Mouse (Mus musculus): ENCODE measurements around the gene Gm28635. TPM values are rescaled to one million over a fixed set of nuclear protein-coding genes. Genes with fewer than 3 reads are reported as not detected.
"Not testable (repeated sequence)": the region's sequence is repeated elsewhere in the genome, so short reads cannot be mapped to it uniquely, and the experiment has no call there.

The Gm28635 gene
- polyA plus RNA-seq, 1 experiment from 2014 or later, result not detected

GRCm38 (mm10) chr2:84679016-84679415 is 1.2 kb upstream of the Gm28635 start, which contains the start of gene Tmx2:
Tmx2 (minus strand) TSS chr2:84679140.
- H3K4me3 ChIP-seq, result peak within 1 kb of the TSS; percentile 69
- H3K4me1 ChIP-seq, result peaks cover 16% of the 10 kb centered on the region
- H3K27me3 ChIP-seq, result no peaks in the 10 kb centered on the region
- no peak for ATAC-seq (ENCODE audit: insufficient number of reproducible peaks, low FRiP score, low TSS enrichment, low read depth)
- peak within 1 kb of the TSS; percentile 44; the same call in 1 of the 2 replicates for H3K27ac ChIP-seq
- peak within 1 kb of the TSS; percentile 74 for H3K4me2 ChIP-seq
- peaks cover 22% of the 10 kb centered on the region for H3K36me3 ChIP-seq
- 16% methylated on average over 8 of the region's 8 CpGs for WGBS
- peak within 1 kb of the TSS; percentile 67 for H3K9ac ChIP-seq
- H3K9me3 ChIP-seq, result no peaks in the 10 kb centered on the region

- H3K9me3 ChIP-seq, result no peaks in the 10 kb centered on the region
- H3K4me1 ChIP-seq, result peaks cover 16% of the 10 kb centered on the region
- peak overlapping the region; percentile 28; the same call in 1 of the 2 replicates for H3K9ac ChIP-seq
- H3K4me3 ChIP-seq, result peak overlapping the region; percentile 69
- peaks cover 36% of the 10 kb centered on the region for H3K36me3 ChIP-seq
- no peaks in the 10 kb centered on the region for H3K27me3 ChIP-seq
- peak overlapping the region; percentile 74 for H3K4me2 ChIP-seq
- no peak for ATAC-seq (ENCODE audit: insufficient number of reproducible peaks, low FRiP score, low TSS enrichment, low read depth)
- H3K27ac ChIP-seq, result peak overlapping the region; percentile 43; the same call in 1 of the 2 replicates
- WGBS, result 10% methylated on average over 22 of the region's 22 CpGs
These were observed 422 bp downstream of the Gm28635 start for GRCm38 (mm10) chr2:84677270-84677967.

GRCm38 (mm10) chr2:84671535-84671934 is 6.3 kb downstream of the Gm28635 start:
- H3K4me3 ChIP-seq; H3K4me2 ChIP-seq; H3K27me3 ChIP-seq; H3K27ac ChIP-seq; ATAC-seq (ENCODE audit: insufficient number of reproducible peaks, low FRiP score, low TSS enrichment, low read depth); H3K9me3 ChIP-seq; H3K9ac ChIP-seq: not testable (repeated sequence)
- 61% methylated on average over 4 of the region's 5 CpGs for WGBS
- Histone ChIP-seq H3K36me3 (peaks cover 45% of the 10 kb centered on the region), H3K4me1 (peaks cover 14% of the 10 kb centered on the region; the same call in 1 of the 2 replicates)

GRCm38 (mm10) chr2:84670569-84670933 is 7.3 kb downstream of the Gm28635 start, which contains the start of gene Selenoh:
Selenoh (minus strand) TSS chr2:84670770.
- Histone ChIP-seq H3K9me3 (no peaks in the 10 kb centered on the region), H3K27ac (peak within 1 kb of the TSS; percentile 91), H3K27me3 (no peaks in the 10 kb centered on the region), H3K4me3 (peak within 1 kb of the TSS; percentile 80), H3K36me3 (peaks cover 39% of the 10 kb centered on the region), H3K4me1 (peaks cover 14% of the 10 kb centered on the region; the same call in 1 of the 2 replicates), H3K9ac (peak within 1 kb of the TSS; percentile 83), H3K4me2 (peak within 1 kb of the TSS; percentile 63)
- under 1% methylated on average over 20 of the region's 20 CpGs for WGBS
- peak; percentile 93 for ATAC-seq (ENCODE audit: insufficient number of reproducible peaks, low FRiP score, low TSS enrichment, low read depth)

- Histone ChIP-seq H3K27ac (peak overlapping the region; percentile 91), H3K4me1 (peaks cover 14% of the 10 kb centered on the region; the same call in 1 of the 2 replicates), H3K4me2 (peak overlapping the region; percentile 63), H3K36me3 (peaks cover 33% of the 10 kb centered on the region), H3K27me3 (no peaks in the 10 kb centered on the region), H3K9ac (peak overlapping the region; percentile 83), H3K4me3 (peak overlapping the region; percentile 80), H3K9me3 (no peaks in the 10 kb centered on the region)
- WGBS, result 3% methylated on average over 39 of the region's 39 CpGs
- ATAC-seq (ENCODE audit: insufficient number of reproducible peaks, low FRiP score, low TSS enrichment, low read depth), result peak; percentile 72
These were observed 7.8 kb downstream of the Gm28635 start for GRCm38 (mm10) chr2:84669828-84670568.

DNA sequence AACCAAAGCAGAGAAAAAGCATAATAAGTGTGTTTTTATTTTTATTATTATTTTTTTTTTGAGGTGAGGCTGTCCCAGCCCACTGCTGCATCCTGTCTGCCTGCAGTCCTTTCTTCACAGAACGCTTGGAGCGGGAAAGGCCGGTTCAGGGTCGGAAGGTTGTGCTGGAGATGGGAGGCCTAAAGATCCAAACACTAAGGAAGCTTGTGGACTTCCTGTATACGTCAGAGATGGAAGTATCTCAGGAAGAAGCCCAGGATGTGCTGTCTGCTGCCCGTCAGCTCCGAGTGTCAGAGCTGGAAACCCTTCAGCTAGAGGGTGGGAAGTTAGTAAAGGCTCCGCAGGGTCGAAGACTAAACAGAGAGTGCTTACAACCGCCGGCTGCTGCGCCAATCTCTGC is 11.8 kb downstream of the Gm28635 start:
- no peak for ATAC-seq (ENCODE audit: insufficient number of reproducible peaks, low FRiP score, low TSS enrichment, low read depth)
- H3K27me3 ChIP-seq, result no peaks in the 10 kb centered on the region
- WGBS, result 65% methylated on average over 12 of the region's 12 CpGs
- H3K4me3 ChIP-seq, result no peak overlapping the region
- no peak overlapping the region for H3K4me2 ChIP-seq
- no peak overlapping the region for H3K27ac ChIP-seq
- no peak overlapping the region for H3K9ac ChIP-seq
- peaks cover 14% of the 10 kb centered on the region; the same call in 1 of the 2 replicates for H3K4me1 ChIP-seq
- no peaks in the 10 kb centered on the region for H3K9me3 ChIP-seq
- peaks cover 8% of the 10 kb centered on the region; the same call in 1 of the 2 replicates for H3K36me3 ChIP-seq

DNA sequence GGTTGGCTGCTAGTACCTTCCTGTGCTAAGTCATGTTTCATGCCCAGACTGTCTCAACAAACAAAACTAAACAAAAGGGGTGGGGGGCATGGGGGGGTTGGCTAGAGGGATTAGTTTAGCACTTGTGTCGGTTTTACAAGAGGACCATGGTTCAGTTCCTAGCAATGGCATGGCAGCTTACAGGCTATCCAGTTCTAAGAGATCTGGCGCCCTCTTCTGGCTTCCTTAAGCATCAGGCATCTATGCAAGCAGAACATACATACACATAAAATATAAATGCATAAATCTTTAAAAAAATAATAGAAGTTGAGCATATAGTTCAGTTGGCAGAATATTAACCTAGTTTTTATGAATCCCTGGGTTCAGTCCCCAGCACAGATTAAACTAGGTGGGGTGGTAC is 15.0 kb downstream of the Gm28635 start:
- Histone ChIP-seq H3K4me3 (no peak overlapping the region), H3K27me3 (no peaks in the 10 kb centered on the region), H3K9ac (no peak overlapping the region), H3K9me3 (no peaks in the 10 kb centered on the region), H3K4me1 (no peaks in the 10 kb centered on the region), H3K27ac (no peak overlapping the region), H3K4me2 (no peak overlapping the region), H3K36me3 (no peaks in the 10 kb centered on the region)
- 31% methylated on average over 2 of the region's 2 CpGs for WGBS
- no peak for ATAC-seq (ENCODE audit: insufficient number of reproducible peaks, low FRiP score, low TSS enrichment, low read depth)

DNA sequence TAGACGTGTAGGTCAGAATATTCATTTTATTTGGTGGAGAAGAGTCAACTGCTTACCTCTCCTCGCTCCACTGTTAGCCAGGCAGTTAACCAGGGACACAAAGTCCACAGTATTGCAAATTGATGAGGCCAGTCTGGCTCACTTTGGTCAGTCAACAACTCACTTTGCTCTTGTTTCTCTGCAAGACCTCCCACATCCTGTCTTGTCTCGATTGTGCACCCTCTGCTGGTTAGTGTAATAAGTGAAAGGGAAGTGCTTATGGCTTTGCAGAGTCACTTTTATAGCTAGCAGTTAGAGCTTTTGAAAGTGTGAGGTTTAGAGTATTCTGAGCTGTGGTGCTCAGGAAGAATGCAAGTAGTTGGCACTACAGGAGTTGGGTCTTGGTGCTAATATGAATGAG is 17.6 kb downstream of the Gm28635 start:
- no peak for ATAC-seq (ENCODE audit: insufficient number of reproducible peaks, low FRiP score, low TSS enrichment, low read depth)
- WGBS, result 58% methylated on average over 3 of the region's 3 CpGs

GRCm38 (mm10) chr2:84658806-84659205 is 19.0 kb downstream of the Gm28635 start, which contains the start of gene Btbd18:
Btbd18 (plus strand) TSS chr2:84659079.
- ATAC-seq (ENCODE audit: insufficient number of reproducible peaks, low FRiP score, low TSS enrichment, low read depth), result no peak
- H3K4me2 ChIP-seq, result no peak within 1 kb of the TSS

More for the DNA sequence above, 17.6 kb downstream of the Gm28635 start:
- no peaks in the 10 kb centered on the region for H3K27me3 ChIP-seq
- no peaks in the 10 kb centered on the region for H3K36me3 ChIP-seq
- no peaks in the 10 kb centered on the region for H3K4me1 ChIP-seq
- H3K9ac ChIP-seq, result no peak overlapping the region
- H3K27ac ChIP-seq, result no peak overlapping the region
- H3K4me2 ChIP-seq, result no peak overlapping the region
- no peak overlapping the region for H3K4me3 ChIP-seq
- H3K9me3 ChIP-seq, result no peaks in the 10 kb centered on the region

DNA sequence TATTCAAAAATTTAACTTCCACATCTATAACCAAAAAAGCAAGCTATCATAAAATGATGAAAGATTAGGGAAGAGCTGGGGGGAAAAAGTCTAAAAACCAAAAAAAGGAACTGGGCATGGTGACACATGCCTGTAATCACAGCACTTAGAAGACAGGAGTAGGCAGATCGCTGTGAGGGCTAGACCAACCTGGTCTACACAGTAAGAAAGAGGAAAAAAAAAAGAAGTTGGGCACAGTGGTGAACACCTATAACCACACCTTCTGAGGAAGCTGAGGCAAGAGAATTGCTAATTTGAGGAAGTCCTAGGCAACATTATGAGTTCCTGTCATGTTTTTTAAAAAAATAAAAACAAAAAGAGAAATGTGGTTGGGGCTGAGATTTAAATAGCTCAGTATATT is 22.0 kb downstream of the Gm28635 start:
- H3K9me3 ChIP-seq, result no peaks in the 10 kb centered on the region
- ATAC-seq (ENCODE audit: insufficient number of reproducible peaks, low FRiP score, low TSS enrichment, low read depth), result no peak
- 46% methylated on average over 1 of the region's 1 CpGs for WGBS
- H3K9ac ChIP-seq, result no peak overlapping the region
- H3K27ac ChIP-seq, result no peak overlapping the region
- no peak overlapping the region for H3K4me3 ChIP-seq
- H3K4me1 ChIP-seq, result no peaks in the 10 kb centered on the region
- H3K27me3 ChIP-seq, result no peaks in the 10 kb centered on the region
- no peak overlapping the region for H3K4me2 ChIP-seq
- no peaks in the 10 kb centered on the region for H3K36me3 ChIP-seq

More at GRCm38 (mm10) chr2:84658806-84659205, 19.0 kb downstream of the Gm28635 start, which contains the start of gene Btbd18:
- no peaks in the 10 kb centered on the region for H3K9me3 ChIP-seq
- H3K27ac ChIP-seq, result no peak within 1 kb of the TSS
- WGBS, result 93% methylated on average over 32 of the region's 32 CpGs
- H3K4me3 ChIP-seq, result no peak within 1 kb of the TSS
- no peaks in the 10 kb centered on the region for H3K4me1 ChIP-seq
- no peaks in the 10 kb centered on the region for H3K27me3 ChIP-seq
- no peaks in the 10 kb centered on the region for H3K36me3 ChIP-seq
- H3K9ac ChIP-seq, result no peak within 1 kb of the TSS

DNA sequence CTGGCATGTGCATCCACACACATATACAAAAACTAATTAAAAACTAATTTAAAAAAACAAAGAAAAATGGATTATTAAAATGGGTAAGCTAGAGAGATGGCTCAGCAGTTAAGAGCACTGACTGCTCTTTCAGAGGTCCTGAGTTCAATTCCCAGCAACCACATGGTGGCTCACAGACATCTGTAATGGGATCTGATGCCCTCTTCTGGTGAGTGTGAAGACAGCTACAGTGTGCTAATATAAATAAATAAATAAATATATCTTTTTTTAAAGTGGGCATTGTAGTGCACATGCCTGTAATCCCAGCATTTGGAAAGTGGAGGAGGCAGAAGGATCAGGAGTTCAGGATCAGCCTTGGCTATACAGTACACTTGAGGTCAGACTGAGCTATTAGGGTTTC is 24.5 kb downstream of the Gm28635 start:
- no peaks in the 10 kb centered on the region for H3K27me3 ChIP-seq
- H3K9me3 ChIP-seq, result no peaks in the 10 kb centered on the region
- H3K9ac ChIP-seq, result no peak overlapping the region
- H3K4me3 ChIP-seq, result no peak overlapping the region
- no peak for ATAC-seq (ENCODE audit: insufficient number of reproducible peaks, low FRiP score, low TSS enrichment, low read depth)
- no peak overlapping the region for H3K27ac ChIP-seq
- H3K4me2 ChIP-seq, result no peak overlapping the region
- no peaks in the 10 kb centered on the region for H3K36me3 ChIP-seq
- peaks cover 2% of the 10 kb centered on the region; the same call in 1 of the 2 replicates for H3K4me1 ChIP-seq
